Mouse (Mus musculus) urinary bladder, postnatal 36 days (tissue): Measurements from ENCODE around the gene S100a14.

Experiments used
- DNase-seq, 2 experiments: peaks; one replicate each; pipeline ENCODE4 v3.0.0; 2022; ENCODE audit warnings: low spot score in 2 of 2, mixed read lengths in 1 of 2

The S100a14 gene

GRCm38 (mm10) chr3:90526580-90526979 is at the start of gene S100a14:
Gene S100a14 (plus strand): TSS chr3:90526856.
- DNase-seq, result peak; percentile 69 to 78

- no peak for DNase-seq
These were observed 39.7 kb upstream of the S100a14 start for GRCm38 (mm10) chr3:90486998-90487397.

- DNase-seq, result no peak
These were observed 38.1 kb upstream of the S100a14 start for GRCm38 (mm10) chr3:90488576-90488975.

- peak; percentile 96 for DNase-seq
These were observed 35.9 kb upstream of the S100a14 start, which contains the start of gene Snapin for GRCm38 (mm10) chr3:90490696-90491256. Gene Snapin (minus strand): TSS chr3:90491033.

- DNase-seq, result no peak
These were observed 35.3 kb upstream of the S100a14 start for GRCm38 (mm10) chr3:90491350-90491749.

GRCm38 (mm10) chr3:90493831-90494540 is 32.7 kb upstream of the S100a14 start:
- no peak for DNase-seq

- DNase-seq, result no peak
These were observed 30.7 kb upstream of the S100a14 start for GRCm38 (mm10) chr3:90495850-90496525.

- DNase-seq, result no peak
These were observed 29.1 kb upstream of the S100a14 start for GRCm38 (mm10) chr3:90497597-90497996.

- no peak for DNase-seq
These were observed 23.2 kb upstream of the S100a14 start for GRCm38 (mm10) chr3:90503444-90503843.

GRCm38 (mm10) chr3:90505216-90505615 is 21.4 kb upstream of the S100a14 start:
- no peak for DNase-seq

- no peak for DNase-seq
These were observed 20.3 kb upstream of the S100a14 start for GRCm38 (mm10) chr3:90506362-90506761.

GRCm38 (mm10) chr3:90508287-90508949 is 18.2 kb upstream of the S100a14 start:
- DNase-seq, result no peak

GRCm38 (mm10) chr3:90508950-90509746 is 17.5 kb upstream of the S100a14 start, which contains the start of gene Chtop:
Gene Chtop (minus strand): TSS chr3:90509498.
- DNase-seq, result peak; percentile 99 to 100

- no peak for DNase-seq
These were observed 16.9 kb upstream of the S100a14 start for GRCm38 (mm10) chr3:90509747-90510123.

GRCm38 (mm10) chr3:90512276-90512675 is 14.4 kb upstream of the S100a14 start:
- no peak for DNase-seq

GRCm38 (mm10) chr3:90512948-90513642 is 13.6 kb upstream of the S100a14 start:
- DNase-seq, result no peak

- DNase-seq, result peak; percentile 68 to 85
These were observed 12.7 kb upstream of the S100a14 start, which contains the start of the genes S100a1 and S100a13 for GRCm38 (mm10) chr3:90513796-90514590. Gene S100a1 (minus strand): TSS chr3:90514392. Gene S100a13 (plus strand): TSS chr3:90514435.

- peak in 1 of 2 experiments; percentile 82 for DNase-seq
These were observed 12.0 kb upstream of the S100a14 start for GRCm38 (mm10) chr3:90514691-90515090.

GRCm38 (mm10) chr3:90515242-90515641 is 11.4 kb upstream of the S100a14 start:
- peak in 1 of 2 experiments; percentile 38 for DNase-seq

GRCm38 (mm10) chr3:90515789-90516188 is 10.9 kb upstream of the S100a14 start:
- DNase-seq, result no peak
